Mouse (Mus musculus): ENCODE data around the gene Timm8b. TPM values are rescaled to one million over a fixed set of nuclear protein-coding genes. Genes with fewer than 3 reads are reported as not detected.
A peak's percentile ranks its signal among the peaks of the same experiment; 100 is the strongest.

The Timm8b gene
- total RNA-seq (2021): 100 to 1,000 TPM; 110 to 123 TPM
- long read RNA-seq, experiment 1, transcript Timm8b-201 (2 exons, 518 nt): major isoform, 46 of 47 reads
- long read RNA-seq, experiment 1, partial matches to known transcripts: 1 of 47 reads
- long read RNA-seq, experiment 1, other reads (novel, unspliced or antisense): 0 of 47 reads
- long read RNA-seq, experiment 2, transcript Timm8b-201 (2 exons, 518 nt): major isoform, 56 of 57 reads
- long read RNA-seq, experiment 2, partial matches to known transcripts: 1 of 57 reads
- long read RNA-seq, experiment 2, other reads (novel, unspliced or antisense): 0 of 57 reads

DNA sequence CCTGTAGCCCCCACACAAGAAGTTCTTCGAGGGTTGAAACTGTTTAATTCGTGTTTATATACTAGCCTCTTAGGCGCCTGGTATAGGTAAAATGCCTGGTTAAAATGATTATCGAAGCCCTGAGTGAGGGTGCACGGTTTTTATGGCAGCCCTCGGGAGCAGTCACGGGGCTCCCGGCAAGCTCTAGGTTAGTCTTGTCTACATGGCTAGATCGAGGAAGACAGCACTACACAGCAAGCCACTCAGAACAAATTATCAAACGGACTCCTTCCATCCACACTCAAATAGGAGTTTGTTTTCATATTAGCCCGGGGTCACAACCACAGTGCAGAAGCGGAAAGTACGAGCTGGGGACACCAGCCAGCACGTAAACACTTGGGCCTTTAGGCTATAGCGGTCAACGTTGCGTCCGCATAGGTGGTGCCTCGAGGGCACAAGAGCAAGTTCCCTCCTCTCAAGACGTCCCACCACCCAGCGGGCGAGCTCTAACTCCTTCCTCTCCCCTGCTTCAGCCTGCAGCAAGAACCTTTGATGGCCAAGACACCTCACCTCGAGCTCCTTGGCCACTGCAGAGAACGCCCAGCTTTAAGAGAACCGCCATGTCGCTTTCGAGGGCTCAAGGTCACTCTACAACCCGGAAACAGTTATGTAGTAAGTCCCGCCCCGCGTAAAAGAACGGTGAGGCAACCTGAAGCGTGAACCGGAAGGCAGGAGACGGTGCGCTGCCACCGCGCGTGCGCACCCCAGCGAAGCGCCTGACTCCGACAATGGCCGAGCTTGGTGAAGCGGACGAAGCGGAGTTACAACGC is at the start of gene Timm8b, which contains the start of gene Sdhd:
Gene Timm8b, plus strand, starts transcription at position 722 of the 809 bp plus-strand sequence.
Gene Sdhd, minus strand, starts transcription at position 624 of the 809 bp plus-strand sequence.
- peak; percentile 83 to 93 for DNase-seq (ENCODE audit: low spot score in 2 of 2)

GRCm38 (mm10) chr9:50554241-50555093 is 49.2 kb upstream of the Timm8b start, which contains the start of gene Il18:
Gene Il18 (plus strand): TSS chr9:50554827.
- DNase-seq (ENCODE audit: low spot score in 2 of 2): no peak

DNA sequence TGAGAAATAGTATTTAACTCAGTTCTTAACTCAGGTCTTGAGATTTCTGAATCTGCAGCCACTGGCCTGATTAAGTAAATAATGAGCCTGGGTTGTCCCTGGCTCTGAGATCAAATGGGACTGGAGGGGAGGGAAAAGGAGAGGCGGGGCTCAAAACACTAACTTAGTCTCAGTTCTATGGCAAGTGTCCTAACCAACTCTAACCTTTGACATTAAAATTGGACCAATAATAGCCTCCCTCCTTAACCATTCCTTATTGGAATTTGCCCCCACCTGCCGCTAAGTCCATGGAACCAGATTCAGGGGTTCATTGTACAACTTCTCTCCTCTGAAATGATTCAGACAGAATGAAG is 48.6 kb upstream of the Timm8b start, which contains the start of gene Bco2:
Gene Bco2, minus strand, starts transcription at position 88 of the 353 bp plus-strand sequence.
- no peak for DNase-seq (ENCODE audit: low spot score in 2 of 2)

DNA sequence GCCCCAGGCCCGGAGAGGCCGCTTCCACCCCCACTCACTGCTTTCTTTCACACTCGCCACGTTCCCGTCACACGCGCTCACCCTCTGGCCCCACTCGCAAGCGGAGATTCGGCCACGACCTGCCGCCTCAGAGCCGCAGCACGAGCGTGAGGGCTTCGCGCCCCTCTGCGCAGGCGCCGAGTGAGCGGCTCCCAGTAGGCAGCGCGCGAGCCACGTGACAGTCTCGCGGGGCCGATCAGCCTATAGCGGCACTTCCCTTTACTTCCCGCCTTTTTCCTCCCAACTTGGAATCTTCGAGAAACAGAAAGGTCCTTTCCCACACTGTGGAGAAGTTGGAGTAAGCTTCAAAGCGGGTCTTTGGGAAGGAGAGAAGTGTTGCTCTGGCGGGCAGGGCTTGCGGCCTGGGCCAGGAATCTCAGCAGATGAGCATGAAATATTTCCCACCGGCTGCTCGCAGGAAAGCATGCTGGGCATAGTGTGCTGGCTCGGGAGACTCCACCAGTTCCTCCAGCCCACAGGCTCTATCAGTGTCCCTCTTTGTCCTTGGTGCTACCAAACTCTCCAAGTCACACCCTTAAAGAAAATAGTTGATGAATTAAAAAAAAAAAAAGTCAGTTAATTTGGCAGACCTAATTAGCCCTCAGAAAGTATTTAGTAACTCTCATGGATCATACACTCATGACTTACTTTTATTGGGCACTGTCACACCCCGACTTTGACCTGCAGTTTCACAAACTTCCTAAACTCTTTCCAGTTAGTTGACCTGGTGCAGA is 42.4 kb upstream of the Timm8b start, which contains the start of gene Tex12:
Gene Tex12, minus strand, starts transcription at position 181 of the 773 bp plus-strand sequence.
- DNase-seq (ENCODE audit: low spot score in 2 of 2): no peak

DNA sequence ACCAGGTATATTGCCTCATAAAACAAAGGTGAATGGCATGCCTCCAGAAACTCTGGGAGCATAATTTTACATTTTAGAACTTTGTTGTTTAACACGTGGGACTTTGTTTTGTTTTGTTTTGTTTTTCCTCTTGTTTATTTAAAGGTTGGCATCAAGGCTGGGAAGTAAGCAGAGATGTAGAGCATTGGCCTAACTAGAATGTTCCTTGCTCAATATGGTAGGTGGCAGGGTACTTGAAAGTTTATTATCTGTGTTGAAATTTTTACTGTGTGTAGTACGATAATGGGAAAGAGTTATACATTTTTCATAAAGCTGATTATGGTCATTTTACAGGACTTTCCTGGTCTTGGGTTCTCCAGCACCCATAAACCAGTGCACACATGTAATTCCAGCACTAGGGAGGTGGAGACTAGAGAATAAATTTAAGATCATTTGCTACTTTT is 41.8 kb upstream of the Timm8b start:
- DNase-seq (ENCODE audit: low spot score in 2 of 2): no peak

GRCm38 (mm10) chr9:50565173-50565572 is 38.5 kb upstream of the Timm8b start:
- DNase-seq (ENCODE audit: low spot score in 2 of 2): no peak

GRCm38 (mm10) chr9:50565940-50566339 is 37.8 kb upstream of the Timm8b start:
- no peak for DNase-seq (ENCODE audit: low spot score in 2 of 2)

DNA sequence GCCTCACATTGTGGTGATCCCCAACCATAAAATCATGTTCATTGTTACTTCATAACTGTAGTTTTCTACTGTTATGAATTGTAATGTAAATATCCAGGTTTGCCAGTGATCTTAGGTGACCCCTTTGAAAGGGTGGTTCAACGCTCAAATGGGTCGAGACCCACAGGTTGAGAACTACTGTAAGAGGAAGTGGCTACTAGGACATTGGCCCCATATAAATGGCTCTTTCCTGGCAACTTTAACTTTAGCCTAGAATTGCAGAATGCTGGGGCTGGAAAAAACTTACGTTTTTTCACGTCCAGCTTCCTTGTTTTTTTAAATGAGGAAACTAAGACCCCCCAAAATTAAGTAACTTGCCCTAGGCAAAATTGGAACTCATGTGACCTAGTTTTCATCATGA is 36.3 kb upstream of the Timm8b start:
- no peak for DNase-seq (ENCODE audit: low spot score in 2 of 2)

DNA sequence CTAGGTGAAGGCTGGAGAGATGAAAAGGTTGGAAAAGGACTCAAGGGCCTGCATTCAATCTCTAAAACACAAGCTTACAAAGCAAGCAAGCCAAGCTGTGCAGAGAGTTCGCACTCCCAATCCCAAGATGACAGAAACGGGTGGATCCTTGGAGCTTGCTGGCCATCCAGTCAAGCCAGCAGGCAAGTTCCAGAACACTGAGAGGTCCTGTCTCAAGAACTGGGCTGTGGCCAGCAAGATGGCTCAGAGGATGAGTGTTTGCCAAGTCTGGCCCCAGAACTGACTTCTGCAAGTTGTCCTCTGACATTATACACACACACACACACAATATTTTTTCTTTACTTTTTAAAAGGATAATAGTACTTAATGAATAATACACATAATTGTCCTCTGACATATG is 35.8 kb upstream of the Timm8b start:
- DNase-seq (ENCODE audit: low spot score in 2 of 2): no peak

GRCm38 (mm10) chr9:50569599-50570525 is 33.8 kb upstream of the Timm8b start:
- no peak for DNase-seq (ENCODE audit: low spot score in 2 of 2)

DNA sequence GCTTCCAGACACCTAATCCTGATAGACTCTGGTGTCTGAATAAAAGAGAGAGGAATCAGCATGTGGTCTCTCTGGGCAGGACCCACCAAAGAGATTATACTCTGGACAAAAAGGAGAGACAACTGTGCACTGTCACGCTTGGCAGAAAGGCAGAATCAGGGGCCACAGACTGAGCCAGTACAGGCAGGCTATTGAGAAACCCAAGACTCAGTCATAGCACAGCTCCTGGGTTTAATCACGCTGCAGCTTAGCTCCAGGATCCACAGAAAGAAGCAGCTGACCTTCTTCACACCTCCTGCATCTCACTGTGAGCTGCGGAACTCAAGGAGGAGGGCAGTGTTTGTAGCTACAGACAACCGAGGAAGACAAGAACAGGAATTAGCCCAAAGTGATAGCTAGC is 23.3 kb upstream of the Timm8b start:
- DNase-seq (ENCODE audit: low spot score in 2 of 2): no peak

DNA sequence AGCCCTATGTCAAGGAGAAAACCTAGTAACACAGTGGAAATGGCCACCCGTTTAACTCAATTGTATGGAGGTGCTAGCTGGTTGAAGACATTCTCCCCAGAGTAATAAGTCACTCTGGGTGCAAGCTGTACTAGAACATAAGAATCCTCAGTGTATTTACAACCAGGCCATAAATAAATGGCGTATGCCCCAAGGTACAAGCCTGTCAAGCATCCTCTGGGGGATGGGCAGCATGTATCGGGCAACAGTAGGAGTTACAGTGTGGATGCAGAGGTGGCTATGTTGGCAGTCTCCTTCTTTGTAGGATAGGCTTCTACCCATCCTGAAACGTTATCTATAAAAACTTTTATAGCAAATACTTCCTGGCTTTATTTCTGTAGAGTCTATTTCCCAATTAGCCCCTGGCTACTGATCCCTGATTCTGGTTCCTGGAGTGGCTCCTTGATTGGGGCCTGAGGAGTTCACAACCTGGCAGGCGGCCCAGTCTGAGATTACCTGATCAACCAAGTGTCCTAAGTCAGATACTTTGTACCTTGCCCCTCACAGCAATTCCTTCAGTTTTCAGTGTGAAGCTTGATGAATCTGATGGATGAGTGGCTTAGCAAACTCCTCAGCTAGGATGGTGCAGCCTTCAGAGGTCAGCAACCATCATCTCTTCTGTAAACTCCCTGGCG is 18.4 kb upstream of the Timm8b start:
- no peak for DNase-seq (ENCODE audit: low spot score in 2 of 2)

GRCm38 (mm10) chr9:50586955-50587354 is 16.8 kb upstream of the Timm8b start:
- no peak for DNase-seq (ENCODE audit: low spot score in 2 of 2)

DNA sequence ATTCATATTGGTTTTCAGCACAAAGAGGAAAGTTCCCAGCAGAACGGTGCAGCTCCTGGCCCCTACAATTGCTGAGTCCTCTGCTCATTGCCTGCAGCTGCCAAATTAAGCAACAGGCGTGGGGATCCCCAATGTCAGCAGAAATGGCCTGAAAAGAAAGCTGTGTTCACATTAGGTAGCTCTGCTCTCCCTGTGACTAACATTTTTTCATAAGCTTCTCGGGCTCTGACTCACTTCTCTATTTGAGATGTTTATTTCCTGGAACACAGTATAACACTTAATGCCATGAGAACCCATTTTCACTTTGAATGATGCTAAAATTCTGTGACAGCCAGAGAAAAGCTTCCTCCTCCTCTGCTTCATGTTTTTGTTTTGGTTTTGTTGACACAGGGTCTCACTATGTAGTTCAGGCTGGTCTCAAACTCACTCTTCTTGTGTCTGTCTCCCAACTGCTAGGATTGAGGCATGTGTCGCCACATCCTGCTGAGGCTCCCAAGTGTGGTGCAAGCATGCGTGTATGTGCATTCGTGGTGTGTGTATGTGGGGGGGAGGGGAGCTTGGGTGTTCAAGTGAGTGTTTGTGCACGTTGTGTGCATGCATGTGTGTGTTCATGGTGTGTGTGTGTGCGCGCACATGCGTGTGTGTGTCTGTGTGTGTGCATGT is 12.7 kb upstream of the Timm8b start:
- DNase-seq (ENCODE audit: low spot score in 2 of 2): no peak

DNA sequence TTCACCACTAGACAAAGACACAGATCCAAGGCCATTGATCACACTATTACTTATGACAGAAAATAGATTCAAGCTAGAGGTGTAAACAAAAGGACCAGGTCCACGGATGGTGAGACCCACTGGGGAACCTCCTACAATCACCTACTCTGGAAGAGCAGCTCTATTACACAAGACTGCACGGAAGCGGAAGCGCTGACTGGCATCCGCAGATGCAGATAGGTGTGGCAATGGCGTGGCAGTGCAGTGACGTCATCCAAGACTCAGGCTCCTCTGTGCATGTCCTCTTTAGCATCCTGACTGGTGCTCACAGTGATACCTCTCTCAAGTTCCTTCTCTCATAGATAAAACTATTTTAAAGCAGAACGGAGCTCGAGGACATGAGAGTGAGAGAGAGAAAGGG is 10.8 kb upstream of the Timm8b start:
- DNase-seq (ENCODE audit: low spot score in 2 of 2): no peak

- DNase-seq (ENCODE audit: low spot score in 2 of 2): no peak
Measured at GRCm38 (mm10) chr9:50593544-50593943, 10.2 kb upstream of the Timm8b start.

DNA sequence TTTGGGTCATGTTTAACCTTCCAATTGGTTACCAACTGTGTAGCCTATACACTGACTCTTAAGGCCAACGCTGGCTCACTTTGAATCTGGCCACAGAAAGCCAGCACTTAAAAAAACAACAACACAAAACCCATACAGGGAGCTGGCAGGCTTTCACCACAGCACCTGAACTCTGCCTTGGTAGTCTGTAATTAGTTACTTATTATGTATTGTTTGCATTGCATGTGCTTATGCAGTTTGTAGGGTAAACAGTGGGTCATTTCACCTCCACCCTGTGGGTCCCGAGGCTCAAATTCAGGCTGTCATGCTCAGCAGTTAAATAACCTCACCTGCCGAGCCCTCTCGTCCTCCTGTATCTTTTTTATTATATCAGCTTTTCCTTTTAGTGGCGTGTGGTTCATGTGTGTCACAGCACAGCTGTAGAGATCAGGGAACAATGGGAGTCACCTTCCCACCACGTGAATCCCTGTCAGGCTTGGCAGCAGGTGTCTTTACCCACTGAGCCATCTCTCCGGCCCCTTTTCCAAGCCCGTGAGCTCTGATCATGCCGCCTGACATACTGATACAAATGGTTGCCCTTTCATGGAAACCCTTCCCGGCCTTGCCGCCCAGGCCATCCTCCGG is 8.8 kb upstream of the Timm8b start:
- no peak for DNase-seq (ENCODE audit: low spot score in 2 of 2)

DNA sequence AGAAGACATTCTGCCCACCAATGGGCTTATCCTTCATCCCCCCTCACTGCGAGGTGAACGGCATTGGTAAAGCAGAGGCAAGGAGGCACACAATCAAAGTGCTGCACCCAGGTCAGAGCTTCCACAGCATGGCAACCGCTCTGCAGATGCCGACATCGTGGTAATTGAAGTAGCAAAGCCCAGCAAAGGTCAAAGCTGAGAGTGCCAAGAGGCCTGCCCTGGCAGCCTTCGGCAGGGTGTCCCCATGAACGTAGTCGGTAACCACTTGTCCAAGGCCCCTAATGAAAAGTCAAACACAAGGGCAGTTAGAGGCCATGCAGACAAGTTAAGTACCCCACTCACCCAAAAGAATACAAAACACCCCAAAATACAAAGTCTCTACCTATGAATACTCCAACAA is 6.7 kb upstream of the Timm8b start:
- no peak for DNase-seq (ENCODE audit: low spot score in 2 of 2)
